Mouse (Mus musculus) limb, embryonic 11.5 days (tissue): ENCODE measurements around the gene Icosl. TPM values are rescaled to one million over a fixed set of nuclear protein-coding genes. Genes with fewer than 3 reads are reported as not detected.
"Not testable (repeated sequence)": the region's sequence is repeated elsewhere in the genome, so short reads cannot be mapped to it uniquely, and the experiment has no call there.

Experiments
- ATAC-seq: fragments of 200-750 bp; cut with Nextera tagmentation; 2 replicates; pipeline ENCODE4 v1.8.0; 2017; ENCODE audit warnings: low read depth; ENCODE audit not compliant: insufficient number of reproducible peaks, low FRiP score, low TSS enrichment
- DNase-seq: peaks from one replicate; pipeline ENCODE4 v3.0.0-alpha.2; 2015; ENCODE audit warnings: low spot score
- H3K27ac ChIP-seq: fragments of 300-500 bp; sonication (generic); replicated peaks from 2 replicates; pipeline ENCODE4 v1.5.1; 2014; ENCODE audit warnings: low read depth, mild to moderate bottlenecking, low read length
- H3K27me3 ChIP-seq: fragments of 300-500 bp; sonication (generic); 2 replicates; pipeline ENCODE4 v1.6.1; 2014; ENCODE audit warnings: mild to moderate bottlenecking, low read length, mixed read lengths; ENCODE audit not compliant: control insufficient read depth, insufficient read depth
- H3K36me3 ChIP-seq: fragments of 300-500 bp; sonication (generic); 2 replicates; pipeline ENCODE4 v1.6.1; 2014; ENCODE audit warnings: mild to moderate bottlenecking, low read length, moderate library complexity, mixed read lengths; ENCODE audit not compliant: control insufficient read depth, insufficient read depth
- H3K4me1 ChIP-seq: fragments of 300-500 bp; sonication (generic); 2 replicates; pipeline ENCODE4 v1.6.1; 2014; ENCODE audit warnings: low read length, mixed read lengths; ENCODE audit not compliant: control insufficient read depth, insufficient read depth
- H3K4me2 ChIP-seq: fragments of 300-500 bp; sonication (generic); 2 replicates; pipeline ENCODE4 v1.6.1; 2014; ENCODE audit warnings: low read depth, mild to moderate bottlenecking, moderate library complexity; ENCODE audit not compliant: severe bottlenecking
- H3K4me3 ChIP-seq: fragments of 300-500 bp; sonication (generic); 2 replicates; pipeline ENCODE4 v1.5.1; 2014; ENCODE audit warnings: low read depth, low read length
- H3K9ac ChIP-seq: fragments of 300-500 bp; sonication (generic); 2 replicates; pipeline ENCODE4 v1.6.1; 2014; ENCODE audit warnings: mild to moderate bottlenecking, low read length
- H3K9me3 ChIP-seq: fragments of 300-500 bp; sonication (generic); 2 replicates; pipeline ENCODE4 v1.6.1; 2016; ENCODE audit warnings: low read length; ENCODE audit not compliant: control insufficient read depth
- WGBS: fragments of 180-500 bp; shearing (Covaris S2); extraction: QIAGEN DNeasy Blood & Tissue Kit; methylation state at CpG from one replicate; pipeline ENCODE4 v1.1.7; 2014; 5-methylcytosine and 5-hydroxymethylcytosine counted together
- polyA plus RNA-seq: library from polyadenylated mRNA; unstranded; fragments of >200 nt; fragmentation: Nextera tagmentation; extraction: Ambion mirVana; gene quantifications from 2 replicates; pipeline ENCODE4 v1.2.1, GENCODE M21; 2014

The Icosl gene
- polyA plus RNA-seq, 1 experiment from 2014 or later = 2.7 TPM

- ATAC-seq (no peak), DNase-seq (no peak)
- Histone ChIP-seq H3K9me3 (no peaks in the 10 kb centered on the region), H3K4me3 (no peak overlapping the region), H3K4me2 (no peak overlapping the region), H3K4me1 (no peaks in the 10 kb centered on the region), H3K9ac (no peak overlapping the region), H3K27me3 (no peaks in the 10 kb centered on the region), H3K36me3 (no peaks in the 10 kb centered on the region), H3K27ac (no peak overlapping the region)
- 84% methylated on average over 23 of the region's 23 CpGs for WGBS
Measured at GRCm38 (mm10) chr10:78091865-78092724, 23.0 kb downstream of the Icosl start.

GRCm38 (mm10) chr10:78092725-78093029 lies 23.6 kb downstream of the Icosl start:
- H3K27ac ChIP-seq = no peak overlapping the region
- H3K4me1 ChIP-seq = no peaks in the 10 kb centered on the region
- H3K9me3 ChIP-seq = no peaks in the 10 kb centered on the region
- H3K36me3 ChIP-seq = no peaks in the 10 kb centered on the region
- no peak for ATAC-seq
- 90% methylated on average over 13 of the region's 13 CpGs for WGBS
- no peak overlapping the region for H3K9ac ChIP-seq
- H3K4me2 ChIP-seq = no peak overlapping the region
- H3K4me3 ChIP-seq = no peak overlapping the region
- no peaks in the 10 kb centered on the region for H3K27me3 ChIP-seq
- no peak for DNase-seq

GRCm38 (mm10) chr10:78095221-78095620 lies 26.1 kb downstream of the Icosl start:
- no peak for DNase-seq
- no peaks in the 10 kb centered on the region for H3K27me3 ChIP-seq
- no peaks in the 10 kb centered on the region for H3K9me3 ChIP-seq
- ATAC-seq = no peak
- H3K27ac ChIP-seq = no peak overlapping the region
- H3K9ac ChIP-seq = no peak overlapping the region
- H3K4me3 ChIP-seq = no peak overlapping the region
- no peaks in the 10 kb centered on the region for H3K36me3 ChIP-seq
- no peak overlapping the region for H3K4me2 ChIP-seq
- no peaks in the 10 kb centered on the region for H3K4me1 ChIP-seq

GRCm38 (mm10) chr10:78095954-78096931 lies 27.1 kb downstream of the Icosl start:
- no peak overlapping the region for H3K9ac ChIP-seq
- no peak overlapping the region for H3K4me3 ChIP-seq
- no peak overlapping the region for H3K27ac ChIP-seq
- H3K27me3 ChIP-seq = no peaks in the 10 kb centered on the region
- no peak for DNase-seq
- no peak for ATAC-seq
- no peaks in the 10 kb centered on the region for H3K4me1 ChIP-seq
- no peak overlapping the region for H3K4me2 ChIP-seq
- H3K36me3 ChIP-seq = no peaks in the 10 kb centered on the region
- WGBS = 84% methylated on average over 5 of the region's 5 CpGs
- no peaks in the 10 kb centered on the region for H3K9me3 ChIP-seq

GRCm38 (mm10) chr10:78099860-78100259 lies 30.8 kb downstream of the Icosl start:
- not testable (repeated sequence) for H3K27ac ChIP-seq, H3K4me1 ChIP-seq, H3K27me3 ChIP-seq, H3K4me3 ChIP-seq, H3K4me2 ChIP-seq, ATAC-seq, H3K36me3 ChIP-seq, H3K9ac ChIP-seq, H3K9me3 ChIP-seq, DNase-seq

- ATAC-seq = 0 out of 2 replicates have a peak, but pooled peaks have one; percentile 54
- no peak overlapping the region for H3K27ac ChIP-seq
Measured at GRCm38 (mm10) chr10:78100989-78101780, 32.1 kb downstream of the Icosl start.

GRCm38 (mm10) chr10:78104555-78105490 lies 35.7 kb downstream of the Icosl start:
- ATAC-seq = no peak
- no peak overlapping the region for H3K27ac ChIP-seq
- WGBS = 67% methylated on average over 11 of the region's 11 CpGs
- no peak overlapping the region for H3K4me3 ChIP-seq
- H3K36me3 ChIP-seq = no peaks in the 10 kb centered on the region
- DNase-seq = no peak
- 0 out of 2 replicates have a peak, but pooled peaks cover 2% of the 10 kb centered on the region for H3K27me3 ChIP-seq
- H3K9ac ChIP-seq = no peak overlapping the region
- H3K4me1 ChIP-seq = no peaks in the 10 kb centered on the region
- no peaks in the 10 kb centered on the region for H3K9me3 ChIP-seq
- H3K4me2 ChIP-seq = no peak overlapping the region

More at GRCm38 (mm10) chr10:78100989-78101780, 32.1 kb downstream of the Icosl start:
- peak overlapping the region; percentile 43 for H3K4me2 ChIP-seq
- 0 out of 2 replicates have a peak, but pooled peaks cover 2% of the 10 kb centered on the region for H3K27me3 ChIP-seq
- no peaks in the 10 kb centered on the region for H3K4me1 ChIP-seq
- H3K9me3 ChIP-seq = no peaks in the 10 kb centered on the region
- peak; percentile 36 for DNase-seq
- H3K9ac ChIP-seq = no peak overlapping the region
- peak overlapping the region; percentile 19; the same call in 1 of the 2 replicates for H3K4me3 ChIP-seq
- 29% methylated on average over 16 of the region's 16 CpGs for WGBS
- no peaks in the 10 kb centered on the region for H3K36me3 ChIP-seq
